Mouse (Mus musculus) testis, adult 2 months (tissue): ENCODE measurements at regions not wholly inside any gene's neighbourhood (a gene's known extent, or its start where the extent isn't known, plus 50 kb on each side); places are given as distances from the start of the nearest gene placed in this dataset.

ENCODE experiments used
- H3K27ac ChIP-seq: fragments of 200-500 bp; 2 replicates; pipeline ENCODE4 v1.5.1; 2012; ENCODE audit warnings: low read depth, low read length; ENCODE audit not compliant: control insufficient read depth, insufficient read depth
- H3K27me3 ChIP-seq: fragments of 200-500 bp; 2 replicates; pipeline ENCODE4 v1.6.1; 2012; ENCODE audit warnings: mild to moderate bottlenecking, low read length, moderate library complexity; ENCODE audit not compliant: control insufficient read depth, insufficient read depth
- H3K36me3 ChIP-seq: fragments of 200-500 bp; 2 replicates; pipeline ENCODE4 v1.6.1; 2012; ENCODE audit warnings: mild to moderate bottlenecking, low read length; ENCODE audit not compliant: control insufficient read depth, insufficient read depth
- H3K4me1 ChIP-seq: fragments of 200-500 bp; 2 replicates; pipeline ENCODE4 v1.6.1; 2012; ENCODE audit warnings: low read length; ENCODE audit not compliant: control insufficient read depth, insufficient read depth
- H3K4me3 ChIP-seq: fragments of 200-500 bp; 2 replicates; pipeline ENCODE4 v1.5.1; 2012; ENCODE audit warnings: low read depth, mild to moderate bottlenecking, low read length, moderate library complexity, mixed read lengths; ENCODE audit not compliant: control insufficient read depth
- CTCF ChIP-seq: fragments of 200-500 bp; IDR thresholded peaks from 2 replicates; pipeline ENCODE4 v1.5.1; 2012; ENCODE audit warnings: low read depth, mild to moderate bottlenecking, inconsistent platforms, low read length, moderate library complexity; ENCODE audit not compliant: control insufficient read depth, insufficient read depth, insufficient replicate concordance
- POLR2A ChIP-seq: fragments of 200-500 bp; IDR thresholded peaks from 2 replicates; pipeline ENCODE4 v1.6.1; 2012; ENCODE audit warnings: low read depth, mild to moderate bottlenecking, inconsistent platforms, low read length, moderate library complexity; ENCODE audit not compliant: control insufficient read depth

- H3K27me3 ChIP-seq = no peaks in the 10 kb centered on the region
- no peaks in the 10 kb centered on the region for H3K36me3 ChIP-seq
- no peak overlapping the region for H3K27ac ChIP-seq
- TF ChIP-seq CTCF = no peak
- no peak for TF ChIP-seq POLR2A
- H3K4me3 ChIP-seq = no peak overlapping the region
- H3K4me1 ChIP-seq = no peaks in the 10 kb centered on the region; the same call in 1 of the 2 replicates
These were observed 72.5 kb upstream of the Ccdc122 start for GRCm38 (mm10) chr14:76964046-76964445.

GRCm38 (mm10) chr14:76958875-76959274, 77.7 kb upstream of the Ccdc122 start:
- TF ChIP-seq POLR2A (no peak), CTCF (no peak)
- no peaks in the 10 kb centered on the region for H3K36me3 ChIP-seq
- no peak overlapping the region for H3K4me3 ChIP-seq
- no peak overlapping the region for H3K27ac ChIP-seq
- no peaks in the 10 kb centered on the region for H3K4me1 ChIP-seq
- no peaks in the 10 kb centered on the region for H3K27me3 ChIP-seq

- Histone ChIP-seq H3K4me3 (no peak overlapping the region), H3K27me3 (no peaks in the 10 kb centered on the region)
- TF ChIP-seq POLR2A (no peak), CTCF (no peak)
These were observed 79.4 kb upstream of the Ccdc122 start for GRCm38 (mm10) chr14:76957136-76957535.

GRCm38 (mm10) chr14:76953171-76953570, 83.4 kb upstream of the Ccdc122 start:
- TF ChIP-seq POLR2A (no peak), CTCF (no peak)

More at GRCm38 (mm10) chr14:76957136-76957535, 79.4 kb upstream of the Ccdc122 start:
- Histone ChIP-seq H3K4me1 (no peaks in the 10 kb centered on the region), H3K36me3 (no peaks in the 10 kb centered on the region), H3K27ac (no peak overlapping the region)

GRCm38 (mm10) chr14:76951450-76951849, 85.1 kb upstream of the Ccdc122 start:
- Histone ChIP-seq H3K27ac (no peak overlapping the region), H3K36me3 (no peaks in the 10 kb centered on the region), H3K4me3 (no peak overlapping the region), H3K4me1 (no peaks in the 10 kb centered on the region; the same call in 1 of the 2 replicates), H3K27me3 (no peaks in the 10 kb centered on the region)
- no peak for TF ChIP-seq CTCF
- no peak for TF ChIP-seq POLR2A

More at GRCm38 (mm10) chr14:76953171-76953570, 83.4 kb upstream of the Ccdc122 start:
- H3K27ac ChIP-seq = no peak overlapping the region
- no peak overlapping the region for H3K4me3 ChIP-seq
- no peaks in the 10 kb centered on the region for H3K36me3 ChIP-seq
- H3K4me1 ChIP-seq = no peaks in the 10 kb centered on the region
- H3K27me3 ChIP-seq = no peaks in the 10 kb centered on the region

GRCm38 (mm10) chr14:76949388-76949787, 87.2 kb upstream of the Ccdc122 start:
- H3K36me3 ChIP-seq = no peaks in the 10 kb centered on the region
- no peaks in the 10 kb centered on the region for H3K27me3 ChIP-seq
- H3K4me1 ChIP-seq = no peaks in the 10 kb centered on the region; the same call in 1 of the 2 replicates
- H3K27ac ChIP-seq = peak overlapping the region; percentile 63; the same call in 1 of the 2 replicates
- no peak for TF ChIP-seq CTCF
- no peak for TF ChIP-seq POLR2A
- H3K4me3 ChIP-seq = no peak overlapping the region

- TF ChIP-seq CTCF (no peak), POLR2A (no peak)
- Histone ChIP-seq H3K4me1 (no peaks in the 10 kb centered on the region; the same call in 1 of the 2 replicates), H3K4me3 (no peak overlapping the region), H3K27ac (no peak overlapping the region), H3K27me3 (no peaks in the 10 kb centered on the region), H3K36me3 (no peaks in the 10 kb centered on the region)
These were observed 87.6 kb upstream of the Ccdc122 start for GRCm38 (mm10) chr14:76948948-76949347.
